Mouse (Mus musculus) spleen, postnatal 36 days (tissue): Measurements from ENCODE around the gene Gm16253.

ENCODE experiments used
- DNase-seq, 2 experiments: peaks; one replicate each; pipeline ENCODE4 v3.0.0; 2022; ENCODE audit warnings: low spot score in 2 of 2, mixed read lengths in 1 of 2

Gm16253 gene

DNA sequence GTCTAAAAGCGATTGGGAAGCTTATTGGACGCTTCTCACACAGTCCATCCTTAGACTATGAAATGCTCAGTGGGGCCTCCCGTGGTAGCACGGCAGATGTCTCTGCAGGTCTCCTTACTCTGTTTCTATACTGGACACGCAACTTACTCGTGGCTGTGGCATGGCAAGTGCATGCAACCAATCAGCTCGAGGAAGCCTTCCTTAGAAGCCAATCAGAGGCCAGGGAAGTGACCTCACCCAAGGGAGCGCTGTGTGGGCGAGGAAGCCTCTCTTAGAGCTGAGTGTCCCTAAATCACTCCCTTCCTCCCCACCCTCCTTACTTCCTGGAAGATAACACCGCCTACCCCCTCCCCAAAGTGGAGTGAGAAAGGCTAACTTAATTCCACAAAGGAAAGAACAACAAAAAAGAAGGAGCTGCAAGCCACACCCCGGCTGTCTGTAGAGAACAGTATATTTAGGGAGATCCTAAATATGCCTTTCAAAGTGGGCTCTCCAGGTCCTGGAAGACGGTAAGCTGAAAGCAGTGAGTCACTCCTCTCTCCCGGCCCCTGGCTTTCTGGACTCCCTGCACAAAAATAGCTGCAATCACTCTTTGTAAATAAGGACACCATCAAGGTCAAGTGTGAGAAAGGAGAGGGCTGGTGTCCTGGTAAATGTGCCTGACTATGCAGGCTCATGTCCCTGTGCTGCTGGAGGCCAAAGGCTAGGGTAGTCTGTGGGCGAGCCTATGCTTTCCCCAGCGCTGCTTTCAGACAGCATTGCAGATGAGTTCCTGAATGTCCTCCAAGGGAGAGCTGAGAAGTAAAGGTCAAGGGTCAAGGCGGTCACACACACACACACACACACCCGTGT is at the start of gene Gm16253:
Gene Gm16253 (plus strand): TSS at position 295 of the 852 bp plus-strand sequence.
- DNase-seq = peak; percentile 93 to 95

GRCm38 (mm10) chr3:96528506-96528905 is 48.3 kb upstream of the Gm16253 start:
- no peak for DNase-seq

DNA sequence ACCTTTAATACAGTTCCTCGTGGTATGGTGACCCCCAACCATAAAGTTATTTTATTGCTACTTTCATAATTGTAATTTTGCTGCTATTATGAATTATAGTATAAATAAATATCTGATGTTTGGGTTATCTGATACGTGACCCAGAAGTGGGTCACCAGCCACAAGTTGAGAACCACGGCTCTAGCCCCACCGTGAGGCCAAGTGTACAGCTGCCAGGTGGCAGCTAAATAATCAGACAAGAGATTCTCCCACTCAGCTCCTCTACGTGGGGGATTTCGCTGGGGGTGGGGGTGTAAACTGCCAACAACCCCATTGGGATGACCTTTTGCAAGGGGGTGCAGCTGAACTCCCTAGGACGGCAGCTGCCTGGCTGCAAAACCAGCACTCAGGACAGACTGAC is 44.7 kb upstream of the Gm16253 start:
- DNase-seq = no peak

GRCm38 (mm10) chr3:96534300-96534699 is 42.5 kb upstream of the Gm16253 start:
- DNase-seq = no peak

GRCm38 (mm10) chr3:96539316-96539715 is 37.5 kb upstream of the Gm16253 start:
- no peak for DNase-seq

DNA sequence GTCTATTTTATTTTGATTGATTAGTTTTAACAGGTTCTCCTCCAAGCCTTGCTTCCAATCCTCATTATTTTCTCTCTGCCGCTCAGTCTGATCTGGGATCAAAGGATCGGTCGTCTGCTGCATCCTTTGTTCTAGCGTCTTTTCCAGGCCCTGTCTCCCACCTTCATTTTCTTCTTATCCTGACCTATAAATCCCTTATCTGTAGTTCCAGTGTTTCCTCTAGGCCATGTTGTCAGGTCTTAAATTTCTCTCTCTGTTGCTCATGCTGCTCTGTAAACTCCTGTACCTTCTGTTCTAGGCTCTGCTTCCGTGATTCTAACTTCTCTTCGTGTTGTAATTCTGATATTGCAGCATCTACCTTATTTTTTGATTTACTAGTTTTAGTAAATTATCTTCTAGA is 36.0 kb upstream of the Gm16253 start:
- no peak for DNase-seq

GRCm38 (mm10) chr3:96541328-96542078 is 35.3 kb upstream of the Gm16253 start:
- no peak for DNase-seq

GRCm38 (mm10) chr3:96542554-96542953 is 34.2 kb upstream of the Gm16253 start:
- DNase-seq = no peak

GRCm38 (mm10) chr3:96543345-96543744 is 33.4 kb upstream of the Gm16253 start:
- no peak for DNase-seq

- no peak for DNase-seq
Observed at GRCm38 (mm10) chr3:96545565-96545964, 31.2 kb upstream of the Gm16253 start.

DNA sequence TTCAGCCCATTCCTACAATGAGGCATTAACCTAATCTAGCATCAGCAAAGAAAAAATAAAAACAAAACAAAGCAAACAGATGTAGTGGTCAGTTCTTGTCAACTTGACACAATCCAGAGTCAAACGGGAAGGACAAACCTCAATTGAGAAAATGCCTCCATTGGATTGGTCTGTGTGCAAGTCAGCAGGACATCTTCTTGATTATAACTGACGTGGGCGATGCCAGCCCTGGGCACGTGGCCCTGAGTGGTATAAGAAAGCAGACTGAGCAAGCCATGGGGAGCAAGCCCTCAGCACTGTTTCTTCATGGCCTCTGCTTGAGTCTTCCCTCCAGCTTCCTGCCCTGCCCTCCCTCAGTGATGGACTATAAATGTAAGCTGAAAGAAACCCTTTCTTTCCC is 29.9 kb upstream of the Gm16253 start:
- DNase-seq = no peak

DNA sequence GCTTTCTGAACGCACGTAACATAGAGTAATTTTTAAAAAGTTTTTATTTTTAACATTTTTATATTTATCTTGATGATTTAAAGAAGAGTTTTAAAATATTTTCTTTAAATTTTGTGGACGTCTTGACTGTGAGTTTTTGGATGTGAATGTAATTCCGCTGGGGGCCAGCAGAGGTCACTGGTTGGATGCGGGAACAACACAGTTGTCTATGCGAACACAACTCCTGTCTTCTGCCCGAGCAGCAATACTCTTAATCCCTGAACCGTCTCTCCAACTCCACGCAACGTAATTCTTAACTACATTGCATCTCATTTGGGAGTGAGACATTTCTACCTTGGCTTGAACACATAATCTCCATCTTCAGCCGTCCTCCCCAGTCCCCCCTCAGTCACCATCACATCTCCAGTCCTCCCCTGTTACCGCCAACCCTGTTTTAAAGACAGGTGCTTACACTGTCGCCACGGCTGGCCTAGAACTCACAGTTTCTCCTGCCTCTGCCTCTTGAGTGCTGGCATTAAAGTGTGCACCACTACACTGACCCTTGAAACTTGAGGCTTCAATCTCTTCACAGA is 29.3 kb upstream of the Gm16253 start:
- DNase-seq = peak; percentile 62 to 70

DNA sequence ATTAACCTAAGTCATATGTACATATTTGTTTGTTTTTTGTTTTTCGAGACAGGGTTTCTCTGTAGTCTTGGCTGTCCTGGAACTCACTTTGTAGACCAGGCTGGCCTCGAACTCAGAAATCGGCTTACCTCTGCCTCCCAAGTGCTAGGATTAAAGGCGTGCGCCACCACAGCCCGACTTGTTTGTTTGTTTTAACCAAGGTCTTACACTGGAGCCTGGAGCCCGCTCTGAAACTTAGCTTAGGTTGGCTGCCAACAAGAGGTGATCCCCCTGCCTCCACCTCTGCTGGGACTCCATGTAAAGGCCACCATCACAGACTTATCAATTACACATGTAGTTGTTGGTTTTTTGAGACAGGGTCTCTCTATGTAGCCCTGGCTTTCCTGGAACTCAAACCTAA is 28.0 kb upstream of the Gm16253 start:
- no peak for DNase-seq

GRCm38 (mm10) chr3:96549346-96549745 is 27.4 kb upstream of the Gm16253 start:
- DNase-seq = no peak

GRCm38 (mm10) chr3:96551203-96551602 is 25.6 kb upstream of the Gm16253 start:
- DNase-seq = peak; percentile 66 to 73

GRCm38 (mm10) chr3:96551890-96552289 is 24.9 kb upstream of the Gm16253 start:
- DNase-seq = no peak

GRCm38 (mm10) chr3:96553601-96554000 is 23.2 kb upstream of the Gm16253 start:
- no peak for DNase-seq

DNA sequence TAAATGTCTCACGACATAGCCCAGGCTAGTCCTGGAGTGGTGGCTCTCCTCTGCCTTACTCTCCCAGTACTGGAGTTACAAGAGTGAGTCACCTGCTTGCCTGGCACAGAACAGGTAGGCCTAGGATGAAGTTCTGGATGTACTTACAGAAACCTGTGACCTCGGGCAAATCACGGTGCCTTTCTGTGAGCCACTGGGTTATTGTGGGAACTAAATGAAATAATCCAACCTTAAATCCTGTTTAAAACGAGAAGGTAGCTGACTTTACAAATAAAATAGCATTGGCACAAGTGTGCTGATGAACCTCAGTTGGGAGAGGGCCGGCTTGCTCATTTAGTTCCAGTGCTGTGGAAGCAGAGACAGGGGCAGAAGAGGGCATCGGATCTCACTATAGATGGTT is 22.5 kb upstream of the Gm16253 start:
- no peak for DNase-seq

DNA sequence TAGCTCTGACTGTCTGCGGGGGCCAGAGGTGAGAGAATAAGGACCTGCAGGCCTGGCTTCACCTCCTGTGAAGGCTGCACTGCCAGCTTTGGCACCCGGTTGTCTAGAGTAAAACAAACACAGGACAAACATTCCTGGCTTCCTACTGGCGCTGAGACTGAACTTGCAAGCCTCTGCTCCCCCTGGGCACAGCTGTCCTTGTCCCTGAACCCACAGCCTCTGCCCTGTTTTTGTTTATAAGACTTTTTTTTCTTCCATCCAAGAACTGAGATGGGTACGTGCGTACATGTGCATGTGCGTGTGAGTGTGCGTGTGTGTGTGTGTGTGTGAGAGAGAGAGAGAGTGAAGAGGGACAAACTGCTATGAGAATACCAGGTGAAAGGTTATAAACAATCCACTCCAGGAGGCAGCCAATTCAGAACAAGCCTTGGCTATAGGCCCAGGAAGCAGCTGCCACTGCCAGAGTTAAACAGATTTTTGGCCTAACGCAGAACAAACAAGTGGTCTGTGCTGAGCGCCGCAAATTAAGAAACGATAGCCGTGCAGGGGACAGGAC is 21.7 kb upstream of the Gm16253 start:
- DNase-seq = no peak

GRCm38 (mm10) chr3:96555999-96556614 is 20.7 kb upstream of the Gm16253 start:
- DNase-seq = no peak

DNA sequence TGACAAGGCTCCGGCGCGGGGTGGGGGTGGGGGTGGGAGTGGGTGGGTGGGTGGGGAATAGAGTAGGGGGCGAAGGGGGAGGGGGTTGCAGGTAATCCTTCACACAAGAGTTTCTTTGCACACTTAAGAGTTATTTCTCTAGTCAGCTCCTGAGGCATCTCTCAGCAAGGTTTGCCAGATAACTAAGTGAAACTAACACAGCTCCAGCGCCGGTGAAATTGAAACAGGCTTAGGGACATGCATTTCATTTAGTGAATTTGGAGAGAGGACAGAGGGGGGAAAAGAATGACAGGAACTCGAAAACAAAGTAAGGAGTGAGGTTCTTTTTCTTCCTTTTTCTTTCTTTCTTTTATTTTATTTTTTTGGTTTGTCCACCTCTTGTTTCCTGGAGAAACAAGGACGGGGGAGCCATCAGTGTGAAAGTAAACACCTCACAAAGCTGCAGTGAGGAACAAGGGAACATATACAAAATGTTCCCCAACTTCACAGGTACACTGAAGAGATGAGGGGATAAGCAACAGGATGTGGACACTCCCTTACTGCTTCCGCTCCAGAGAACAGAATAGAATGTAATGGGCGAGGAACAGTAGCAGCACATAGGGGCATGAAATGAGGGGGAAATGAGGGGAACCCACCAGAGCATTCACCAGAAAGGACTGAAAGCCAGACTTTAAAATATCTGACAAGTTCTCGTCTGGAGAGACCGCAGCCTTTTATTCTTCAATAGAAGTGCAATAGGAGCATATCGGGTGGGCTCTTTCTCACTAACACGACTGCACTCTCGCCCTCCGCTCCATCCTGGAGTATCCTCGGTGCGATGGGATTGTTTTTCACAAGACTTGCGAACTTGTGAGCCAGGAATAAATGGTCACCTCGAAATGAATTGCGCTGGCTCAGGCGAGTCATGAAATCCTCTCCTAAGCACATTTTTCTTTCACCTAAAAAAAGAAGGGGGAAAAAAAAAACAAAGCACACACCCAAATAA is 19.8 kb upstream of the Gm16253 start:
- peak; percentile 75 to 78 for DNase-seq
